Mouse (Mus musculus): Measurements from ENCODE around the gene Onecut1.

GRCm38 (mm10) chr9:74896742-74897141, 35.0 kb downstream of the Onecut1 start:
- TF ChIP-seq CTCF (IDR thresholded peaks at IDR 0.05; ENCODE audit: borderline replicate concordance, insufficient read depth, low read length) (no peak), POLR2A (IDR thresholded peaks at IDR 0.05; ENCODE audit: low read depth, low read length) (no peak)

Data from embryonic fibroblast, embryonic 13.5 days (primary cell).